Mouse (Mus musculus) G1E (cell line): Measurements from ENCODE around the gene Cd81.

ENCODE experiments used
- CTCF ChIP-seq: IDR thresholded peaks from 2 replicates; pipeline ENCODE4 v1.5.1; 2012; ENCODE audit warnings: low read depth, low read length, inconsistent platforms, mixed read lengths
- GATA2 ChIP-seq: IDR thresholded peaks from 2 replicates; pipeline ENCODE4 v1.6.1; 2012; ENCODE audit warnings: low read depth, low read length, inconsistent platforms, borderline replicate concordance
- POLR2AphosphoS5 ChIP-seq: IDR thresholded peaks from 2 replicates; pipeline ENCODE4 v1.6.1; 2012; ENCODE audit warnings: low read depth, low read length, inconsistent platforms; ENCODE audit not compliant: insufficient replicate concordance

- TF ChIP-seq POLR2AphosphoS5 (no peak), CTCF (no peak), GATA2 (no peak)
Observed at GRCm38 (mm10) chr7:143111719-143112118, 59.2 kb downstream of the Cd81 start.
